Mouse (Mus musculus) MEL (cell line): Measurements from ENCODE around the gene Fndc3a. TPM values are rescaled to one million over a fixed set of nuclear protein-coding genes. Genes with fewer than 3 reads are reported as not detected.

ENCODE experiments used
- DNase-seq: peaks from one replicate; pipeline ENCODE4 v3.0.0; 2011; ENCODE audit warnings: low read depth, low spot score
- H3K27ac ChIP-seq: 2 replicates; pipeline ENCODE4 v1.5.1; 2012; ENCODE audit warnings: low read depth, mild to moderate bottlenecking, control low read depth, low read length, moderate library complexity; ENCODE audit not compliant: control insufficient read depth
- H3K27me3 ChIP-seq, 2 experiments: fragments of 150-350 bp in 1 of 2; sonication (generic) in 1 of 2; 2 replicates each; pipeline ENCODE4 v1.6.1; 2012; ENCODE audit warnings: low read length in 2 of 2, mild to moderate bottlenecking in 2 of 2, improper control_type of control experiment in 1 of 2, moderate library complexity in 1 of 2; ENCODE audit not compliant: insufficient read depth in 2 of 2, control insufficient read depth in 1 of 2
- H3K36me3 ChIP-seq, 2 experiments: 2 replicates each; pipeline ENCODE4 v1.6.1; 2012 to 2014; ENCODE audit warnings: low read length in 2 of 2, improper control_type of control experiment in 1 of 2, inconsistent platforms in 1 of 2, mild to moderate bottlenecking in 1 of 2; ENCODE audit not compliant: insufficient read depth in 2 of 2, control insufficient read depth in 1 of 2
- H3K4me1 ChIP-seq, 2 experiments: fragments of 150-350 bp in 1 of 2; sonication (generic) in 1 of 2; 2 replicates each; pipeline ENCODE4 v1.6.1; 2012; ENCODE audit warnings: low read length in 2 of 2, improper control_type of control experiment in 1 of 2, mild to moderate bottlenecking in 1 of 2; ENCODE audit not compliant: insufficient read depth in 2 of 2, control insufficient read depth in 1 of 2
- H3K4me3 ChIP-seq, 2 experiments: fragments of 150-350 bp in 1 of 2; sonication (generic) in 1 of 2; 2 replicates each; pipeline ENCODE4 v1.5.1; 2012; ENCODE audit warnings: low read depth in 2 of 2, low read length in 2 of 2, mild to moderate bottlenecking in 2 of 2, moderate library complexity in 2 of 2, control low read depth in 1 of 2, improper control_type of control experiment in 1 of 2; ENCODE audit not compliant: control insufficient read depth in 1 of 2, insufficient read depth in 1 of 2
- H3K79me2 ChIP-seq: 2 replicates; pipeline ENCODE4 v1.6.1; 2012; ENCODE audit warnings: mild to moderate bottlenecking, low read length, moderate library complexity; ENCODE audit not compliant: control insufficient read depth, poor library complexity, insufficient read depth
- H3K9ac ChIP-seq: 2 replicates; pipeline ENCODE4 v1.6.1; 2012; ENCODE audit warnings: low read depth, mild to moderate bottlenecking, control low read depth, low read length, moderate library complexity; ENCODE audit not compliant: control insufficient read depth, poor library complexity, severe bottlenecking
- H3K9me3 ChIP-seq: fragments of 150-350 bp; sonication (generic); replicated peaks from 2 replicates; pipeline ENCODE4 v1.6.1; 2012; ENCODE audit warnings: mild to moderate bottlenecking, low read length, improper control_type of control experiment, moderate library complexity; ENCODE audit not compliant: insufficient read depth
- BHLHE40 ChIP-seq: IDR thresholded peaks from 2 replicates; pipeline ENCODE4 v1.6.1; 2012; ENCODE audit warnings: low read depth, mild to moderate bottlenecking, inconsistent platforms, low read length, improper control_type of control experiment, borderline replicate concordance
- CHD2 ChIP-seq: IDR thresholded peaks from 2 replicates; pipeline ENCODE4 v1.6.1; 2011; ENCODE audit warnings: low read length, improper control_type of control experiment
- CTCF ChIP-seq, 3 experiments: IDR thresholded peaks in 2 of 3; conservative IDR thresholded peaks in 1 of 3; 2 replicates each; pipeline ENCODE4 v1.5.1; 2011 to 2012; ENCODE audit warnings: low read length in 3 of 3, low read depth in 2 of 3, mild to moderate bottlenecking in 2 of 3, improper control_type of control experiment in 1 of 3, inconsistent platforms in 1 of 3, mixed read lengths in 1 of 3, moderate library complexity in 1 of 3; ENCODE audit not compliant: control insufficient read depth in 1 of 3, insufficient read depth in 1 of 3, poor library complexity in 1 of 3, severe bottlenecking in 1 of 3
- E2F4 ChIP-seq: IDR thresholded peaks from 2 replicates; pipeline ENCODE4 v1.6.1; 2011; ENCODE audit warnings: low read depth, low read length, improper control_type of control experiment, borderline replicate concordance
- ELF1 ChIP-seq: IDR thresholded peaks from 2 replicates; pipeline ENCODE4 v1.6.1; 2014; ENCODE audit warnings: low read depth, mild to moderate bottlenecking, inconsistent platforms, low read length, improper control_type of control experiment, moderate library complexity
- EP300 ChIP-seq, 2 experiments: IDR thresholded peaks; 2 replicates each; pipeline ENCODE4 v1.6.1; 2011; ENCODE audit warnings: improper control_type of control experiment in 2 of 2, low read length in 2 of 2, low read depth in 1 of 2, mild to moderate bottlenecking in 1 of 2
- ETS1 ChIP-seq: IDR thresholded peaks from 2 replicates; pipeline ENCODE4 v1.6.1; 2012; ENCODE audit warnings: low read depth, mild to moderate bottlenecking, inconsistent platforms, low read length, improper control_type of control experiment, moderate library complexity
- GATA1 ChIP-seq: IDR thresholded peaks from 2 replicates; pipeline ENCODE4 v1.6.1; 2011; ENCODE audit warnings: low read depth, low read length, improper control_type of control experiment
- HCFC1 ChIP-seq: IDR thresholded peaks from 2 replicates; pipeline ENCODE4 v1.6.1; 2012; ENCODE audit warnings: low read depth, mild to moderate bottlenecking, inconsistent platforms, low read length, improper control_type of control experiment, moderate library complexity
- JUND ChIP-seq: IDR thresholded peaks from 2 replicates; pipeline ENCODE4 v1.6.1; 2011; ENCODE audit warnings: low read depth, mild to moderate bottlenecking, improper control_type of control experiment, low read length
- MAX ChIP-seq: IDR thresholded peaks from 2 replicates; pipeline ENCODE4 v1.6.1; 2011; ENCODE audit warnings: low read length, improper control_type of control experiment
- MAZ ChIP-seq: IDR thresholded peaks from 2 replicates; pipeline ENCODE4 v1.6.1; 2012; ENCODE audit warnings: low read depth, mild to moderate bottlenecking, inconsistent platforms, low read length, improper control_type of control experiment
- MEF2A ChIP-seq: IDR thresholded peaks from 2 replicates; pipeline ENCODE4 v1.6.1; 2014; ENCODE audit warnings: low read depth, mild to moderate bottlenecking, inconsistent platforms, low read length, improper control_type of control experiment; ENCODE audit not compliant: poor library complexity, insufficient replicate concordance, severe bottlenecking; ENCODE audit errors: extremely low read depth
- MYB ChIP-seq: IDR thresholded peaks from 2 replicates; pipeline ENCODE4 v1.6.1; 2011; ENCODE audit warnings: mild to moderate bottlenecking, low read depth, low read length, improper control_type of control experiment
- MYC ChIP-seq: IDR thresholded peaks from 2 replicates; pipeline ENCODE4 v1.6.1; 2011; ENCODE audit warnings: low read depth, mild to moderate bottlenecking, low read length, improper control_type of control experiment, moderate library complexity
- NELFE ChIP-seq: IDR thresholded peaks from 2 replicates; pipeline ENCODE4 v1.6.1; 2011; ENCODE audit warnings: low read depth, low read length, improper control_type of control experiment
- NRF1 ChIP-seq: IDR thresholded peaks from 2 replicates; pipeline ENCODE4 v1.6.1; 2014; ENCODE audit warnings: low read depth, mild to moderate bottlenecking, inconsistent platforms, low read length, improper control_type of control experiment, moderate library complexity; ENCODE audit not compliant: poor library complexity, insufficient read depth, severe bottlenecking
- POLR2AphosphoS2 ChIP-seq: IDR thresholded peaks from 2 replicates; pipeline ENCODE4 v1.6.1; 2011; ENCODE audit warnings: low read length, improper control_type of control experiment
- POLR2AphosphoS5 ChIP-seq: IDR thresholded peaks from 2 replicates; pipeline ENCODE4 v1.6.1; 2012; ENCODE audit warnings: low read depth, borderline replicate concordance, mild to moderate bottlenecking, inconsistent platforms, low read length, moderate library complexity, mixed read lengths
- RAD21 ChIP-seq: IDR thresholded peaks from 2 replicates; pipeline ENCODE4 v1.6.1; 2011; ENCODE audit warnings: mild to moderate bottlenecking, low read depth, low read length, improper control_type of control experiment
- SMC3 ChIP-seq: IDR thresholded peaks from 2 replicates; pipeline ENCODE4 v1.6.1; 2011; ENCODE audit warnings: low read depth, low read length, improper control_type of control experiment
- TBP ChIP-seq: IDR thresholded peaks from 2 replicates; pipeline ENCODE4 v1.8.0; 2011; ENCODE audit warnings: low read depth, low read length, improper control_type of control experiment
- USF1 ChIP-seq: IDR thresholded peaks from 2 replicates; pipeline ENCODE4 v1.6.1; 2014; ENCODE audit warnings: low read depth, mild to moderate bottlenecking, inconsistent platforms, low read length, improper control_type of control experiment, moderate library complexity
- ZC3H11A ChIP-seq: IDR thresholded peaks from 2 replicates; pipeline ENCODE4 v1.6.1; 2012; ENCODE audit warnings: low read depth, mild to moderate bottlenecking, inconsistent platforms, low read length, improper control_type of control experiment
- ZKSCAN1 ChIP-seq: IDR thresholded peaks from 2 replicates; pipeline ENCODE4 v1.6.1; 2012; ENCODE audit warnings: low read depth, mild to moderate bottlenecking, inconsistent platforms, low read length, improper control_type of control experiment, moderate library complexity
- ZMIZ1 ChIP-seq: IDR thresholded peaks from 2 replicates; pipeline ENCODE4 v1.6.1; 2012; ENCODE audit warnings: low read depth, mild to moderate bottlenecking, inconsistent platforms, low read length, improper control_type of control experiment, moderate library complexity
- polyA plus RNA-seq, 2 experiments: library from polyadenylated mRNA; stranded (reverse) in 1 of 2; unstranded in 1 of 2; fragments of >175 nt in 1 of 2; fragments of >200 nt in 1 of 2; gene quantifications; 2 replicates each; pipeline versions ENCODE4 v1.2.1 to v1.2.4; 2012; ENCODE audit warnings: low replicate concordance in 2 of 2, low read depth in 1 of 2; ENCODE audit not compliant: insufficient read length in 2 of 2, insufficient read depth in 1 of 2, missing spikeins in 1 of 2
- total RNA-seq: library from RNA; depleted of rRNA; stranded (reverse); fragments of 300-350 nt; gene quantifications from 2 replicates; pipeline ENCODE4 v1.2.3, GENCODE M21; 2012

Fndc3a gene
- total and polyA plus RNA-seq, 3 experiments, result 4.2 to 9.0 TPM; not detected in 1

- H3K27ac ChIP-seq, result no peak overlapping the region
- no peaks in the 10 kb centered on the region for H3K27me3 ChIP-seq
- H3K9ac ChIP-seq, result no peak overlapping the region
- no peaks in the 10 kb centered on the region for H3K79me2 ChIP-seq
- H3K36me3 ChIP-seq, result no peaks in the 10 kb centered on the region
- TF ChIP-seq MEF2A (no peak), RAD21 (no peak), BHLHE40 (no peak), E2F4 (no peak), NRF1 (no peak)
- no peak overlapping the region for H3K4me3 ChIP-seq
- H3K4me1 ChIP-seq, result no peaks in the 10 kb centered on the region
- no peaks in the 10 kb centered on the region for H3K9me3 ChIP-seq
- no peak for DNase-seq
Measured at GRCm38 (mm10) chr14:72493775-72494174, 216.0 kb downstream of the Fndc3a start.

GRCm38 (mm10) chr14:72491738-72492137 lies 218.1 kb downstream of the Fndc3a start, which contains the start of gene Gm9195:
TSS of gene Gm9195 (minus strand) at chr14:72491838.
- TF ChIP-seq MAX (no peak), ZKSCAN1 (no peak), GATA1 (no peak), MAZ (no peak), NRF1 (no peak), USF1 (no peak), ETS1 (no peak), BHLHE40 (no peak), CHD2 (no peak)
- TF ChIP-seq, all 39 proteins: peak for 0
- DNase-seq, result no peak
- Histone ChIP-seq H3K4me1 (no peaks in the 10 kb centered on the region), H3K36me3 (no peaks in the 10 kb centered on the region), H3K79me2 (no peaks in the 10 kb centered on the region), H3K27ac (no peak within 1 kb of the TSS), H3K4me3 (no peak within 1 kb of the TSS), H3K9ac (no peak within 1 kb of the TSS), H3K27me3 (no peaks in the 10 kb centered on the region), H3K9me3 (no peaks in the 10 kb centered on the region)

GRCm38 (mm10) chr14:72490367-72490766 lies 219.4 kb downstream of the Fndc3a start:
- H3K27me3 ChIP-seq, result no peaks in the 10 kb centered on the region
- H3K9me3 ChIP-seq, result no peaks in the 10 kb centered on the region
- TF ChIP-seq POLR2AphosphoS5 (no peak), TBP (no peak), ELF1 (no peak), ZC3H11A (no peak), MAX (no peak), GATA1 (no peak), NELFE (no peak), MYC (no peak), HCFC1 (no peak), ZMIZ1 (no peak), SMC3 (no peak), RAD21 (no peak), CHD2 (no peak), MYB (no peak), CTCF (IDR thresholded peaks at IDR 0.05 in 2 of 3, conservative IDR thresholded peaks at IDR 0.05 in 1 of 3; ENCODE audit: control insufficient read depth in 1 of 3, insufficient read depth in 1 of 3, low read depth in 2 of 3, low read length in 3 of 3, poor library complexity in 1 of 3, severe bottlenecking in 1 of 3) (no peak), EP300 (IDR thresholded peaks at IDR 0.05; ENCODE audit: low read depth in 1 of 2, low read length in 2 of 2) (no peak), POLR2AphosphoS2 (no peak), ZKSCAN1 (no peak), JUND (no peak), MEF2A (no peak)
- H3K36me3 ChIP-seq, result no peaks in the 10 kb centered on the region
- no peak for DNase-seq
- no peaks in the 10 kb centered on the region for H3K4me1 ChIP-seq
- H3K9ac ChIP-seq, result no peak overlapping the region
- H3K27ac ChIP-seq, result no peak overlapping the region
- H3K79me2 ChIP-seq, result no peaks in the 10 kb centered on the region
- H3K4me3 ChIP-seq, result no peak overlapping the region
